Mouse (Mus musculus) T-cell, adult 2 months (primary cell): Measurements from ENCODE around the gene Xpo6.

Source experiments
- DNase-seq: peaks from one replicate; pipeline ENCODE4 v3.0.0; 2022; ENCODE audit warnings: low spot score

Gene Xpo6

GRCm38 (mm10) chr7:126191471-126191870 is 8.8 kb downstream of the Xpo6 start:
- no peak for DNase-seq

GRCm38 (mm10) chr7:126189517-126189916 is 10.8 kb downstream of the Xpo6 start:
- DNase-seq, result no peak

GRCm38 (mm10) chr7:126185999-126186398 is 14.3 kb downstream of the Xpo6 start:
- DNase-seq, result no peak

GRCm38 (mm10) chr7:126183583-126183982 is 16.7 kb downstream of the Xpo6 start:
- no peak for DNase-seq

DNA sequence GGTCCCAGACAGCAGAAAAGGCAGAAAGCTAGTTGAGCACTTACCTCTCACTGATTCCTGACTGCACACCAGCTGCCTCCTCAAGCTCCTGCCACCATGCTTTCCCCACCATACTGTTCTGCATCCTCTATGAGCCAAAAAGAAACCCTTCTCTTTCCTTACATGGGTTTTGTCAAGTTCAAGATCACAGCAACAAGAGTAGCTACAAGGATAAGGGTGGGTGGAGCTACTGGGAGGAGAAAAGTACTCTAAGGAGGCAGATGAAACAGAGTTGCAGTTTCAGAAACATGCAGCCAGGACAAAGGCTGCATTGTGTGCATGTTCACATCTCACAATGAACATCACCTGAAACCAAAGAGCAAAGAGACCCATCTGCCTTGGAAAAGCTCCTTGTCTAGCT is 18.8 kb downstream of the Xpo6 start:
- DNase-seq, result no peak

- peak; percentile 62 for DNase-seq
Measured at GRCm38 (mm10) chr7:126180956-126181355, 19.3 kb downstream of the Xpo6 start.

GRCm38 (mm10) chr7:126178804-126179203 is 21.5 kb downstream of the Xpo6 start:
- peak; percentile 47 for DNase-seq

DNA sequence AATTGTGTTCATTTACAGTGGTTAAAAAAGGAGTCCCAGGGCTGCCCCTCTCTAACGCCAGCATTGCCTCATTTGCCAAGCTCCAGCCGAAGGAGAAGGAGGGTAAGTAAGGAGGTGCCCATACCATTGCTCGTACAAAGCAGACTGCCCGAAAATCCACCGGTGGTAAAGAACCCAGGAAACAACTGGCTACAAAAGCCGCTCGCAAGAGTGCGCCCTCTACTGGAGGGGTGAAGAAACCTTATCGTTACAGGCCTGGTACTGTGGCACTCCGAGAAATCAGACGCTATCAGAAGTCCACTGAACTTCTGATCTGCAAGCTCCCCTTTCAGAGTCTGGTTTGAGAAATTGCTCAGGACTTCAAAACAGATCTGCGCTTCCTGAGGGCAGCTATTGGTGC is 24.3 kb downstream of the Xpo6 start:
- peak; percentile 39 for DNase-seq

DNA sequence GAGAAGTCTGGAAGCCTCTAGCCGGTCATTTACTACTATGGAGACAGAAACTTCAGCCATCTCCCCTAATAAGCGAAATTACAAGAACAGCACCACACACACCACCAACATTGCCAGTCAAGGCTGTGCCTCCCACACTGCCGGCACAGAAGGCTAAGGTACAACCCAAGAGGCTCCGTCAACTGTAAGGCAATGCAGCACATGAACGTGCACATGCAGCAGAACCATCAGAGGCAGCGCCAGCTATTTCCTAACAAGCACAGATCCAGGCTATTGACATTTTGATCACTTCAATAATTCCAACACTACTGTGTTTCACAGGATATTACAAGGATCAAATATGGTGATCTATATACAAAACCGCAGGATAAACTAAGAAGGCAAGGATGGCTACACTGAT is 24.8 kb downstream of the Xpo6 start:
- DNase-seq, result no peak

GRCm38 (mm10) chr7:126174863-126175262 is 25.4 kb downstream of the Xpo6 start:
- DNase-seq, result no peak

- DNase-seq, result no peak
Measured at GRCm38 (mm10) chr7:126172001-126172400, 28.3 kb downstream of the Xpo6 start.

DNA sequence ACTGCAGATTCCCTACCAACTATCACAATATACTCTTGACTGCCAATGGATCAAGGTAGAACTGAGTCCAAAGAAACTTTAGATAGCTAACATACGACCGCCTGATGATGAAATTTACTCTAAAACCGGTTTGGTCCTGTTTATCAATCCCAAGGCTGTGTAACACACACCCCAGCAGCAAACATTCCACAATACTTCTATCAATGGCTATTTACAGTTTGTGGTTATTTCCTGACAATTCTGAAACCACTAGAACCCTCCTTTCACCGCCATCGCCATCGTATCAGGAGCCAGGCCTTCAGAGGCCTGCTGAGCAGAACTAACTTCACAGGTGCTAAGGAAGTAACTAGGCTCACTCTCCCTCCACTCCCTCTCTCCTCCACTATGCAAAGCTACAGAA is 31.7 kb downstream of the Xpo6 start:
- no peak for DNase-seq

DNA sequence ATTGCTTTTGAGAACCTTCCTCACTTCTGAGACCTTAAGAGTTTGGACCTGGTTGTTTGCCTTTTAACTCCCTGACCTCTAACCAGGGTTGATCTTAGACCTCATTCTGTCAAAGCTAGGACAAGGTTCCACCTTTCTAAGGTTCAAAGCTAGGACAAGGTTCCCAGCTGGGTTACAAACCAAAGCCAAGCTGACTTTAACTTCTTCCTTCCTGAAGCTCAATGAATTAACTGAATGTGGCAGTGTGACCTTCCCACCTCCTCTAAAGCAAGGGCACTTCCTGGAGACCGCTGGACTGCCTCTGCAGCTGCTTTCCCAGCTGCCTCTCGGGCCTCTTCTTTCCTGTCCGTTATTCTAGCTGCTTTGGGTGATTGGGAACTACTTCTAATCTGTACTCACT is 32.9 kb downstream of the Xpo6 start:
- no peak for DNase-seq

DNA sequence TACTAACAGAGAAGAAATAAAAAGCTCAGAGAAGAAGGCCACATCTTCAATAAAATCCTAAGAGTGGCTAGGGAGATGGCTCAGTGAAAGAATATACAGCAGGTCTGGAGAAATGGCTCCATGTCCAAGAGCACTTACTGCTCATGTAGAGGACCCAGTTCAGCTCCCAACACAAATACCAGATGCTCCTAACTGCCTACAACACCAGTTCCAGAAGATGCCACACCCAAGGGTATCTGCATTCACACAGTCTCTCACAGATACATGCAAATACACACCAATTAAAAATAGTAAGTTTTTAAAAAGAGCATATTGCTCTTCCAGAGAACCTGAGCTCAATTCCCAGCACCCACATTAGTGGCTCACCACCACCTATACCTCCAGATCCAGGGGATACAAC is 33.7 kb downstream of the Xpo6 start:
- no peak for DNase-seq

DNA sequence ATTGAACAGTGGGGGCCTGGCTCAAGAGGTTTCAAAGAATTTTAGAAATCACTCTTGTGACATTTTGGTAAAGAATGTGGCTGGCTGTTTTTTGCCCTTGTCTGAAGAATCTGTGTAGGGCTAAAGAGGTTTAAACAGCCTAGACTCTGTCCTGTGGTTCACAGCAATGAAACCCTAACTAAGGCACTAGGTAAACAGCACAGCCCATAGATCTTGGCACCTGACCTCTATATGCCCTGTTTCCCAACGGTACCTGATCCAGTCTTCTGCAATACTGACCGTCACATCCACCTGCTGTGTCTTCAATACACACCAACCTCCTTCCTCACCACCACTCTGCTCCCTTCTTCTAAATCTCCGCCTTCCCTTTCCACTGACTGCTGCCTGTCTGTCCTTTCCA is 42.1 kb downstream of the Xpo6 start:
- DNase-seq, result no peak

- DNase-seq, result no peak
Measured at GRCm38 (mm10) chr7:126155746-126156145, 44.6 kb downstream of the Xpo6 start.

DNA sequence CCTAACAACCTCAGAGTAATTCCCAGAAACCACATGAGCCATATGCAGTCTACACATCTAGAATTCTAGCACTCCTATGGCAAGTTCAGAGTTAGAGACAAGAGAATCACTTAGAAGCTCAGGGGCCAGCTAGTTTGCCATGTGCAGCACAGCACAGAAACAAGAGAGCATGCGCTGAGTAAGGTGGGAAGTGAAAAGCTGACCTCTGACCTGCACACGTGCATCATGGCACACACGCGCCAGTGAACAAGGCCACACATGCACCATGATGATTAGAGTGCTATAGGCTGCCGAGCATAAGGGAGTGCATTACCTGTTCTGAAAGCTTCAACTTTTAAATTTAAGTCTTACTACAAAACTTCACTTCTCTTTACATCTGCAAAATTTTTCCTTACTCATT is 45.6 kb downstream of the Xpo6 start:
- DNase-seq, result no peak

GRCm38 (mm10) chr7:126152324-126152723 is 48.0 kb downstream of the Xpo6 start:
- DNase-seq, result no peak

- no peak for DNase-seq
Measured at GRCm38 (mm10) chr7:126146156-126146555, 54.1 kb downstream of the Xpo6 start.

DNA sequence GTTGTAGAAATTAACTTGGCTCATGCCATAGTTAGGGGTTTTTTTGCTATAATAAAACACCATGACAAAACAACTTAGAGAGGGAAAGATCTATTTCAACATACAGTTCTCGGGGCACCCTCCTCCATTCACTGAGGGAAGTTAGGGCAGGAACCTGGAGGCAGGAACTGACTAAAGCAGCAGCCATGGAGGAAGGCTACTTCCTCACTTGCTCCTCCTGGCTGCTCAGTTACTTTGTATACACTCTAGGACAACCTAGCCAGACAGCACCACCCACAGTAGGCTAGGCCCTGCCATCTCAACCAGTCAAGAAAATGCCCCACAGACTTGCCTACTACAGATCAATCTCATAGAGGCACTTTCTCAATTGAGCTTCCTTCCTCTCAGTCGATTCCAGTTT is 55.9 kb downstream of the Xpo6 start:
- DNase-seq, result no peak

DNA sequence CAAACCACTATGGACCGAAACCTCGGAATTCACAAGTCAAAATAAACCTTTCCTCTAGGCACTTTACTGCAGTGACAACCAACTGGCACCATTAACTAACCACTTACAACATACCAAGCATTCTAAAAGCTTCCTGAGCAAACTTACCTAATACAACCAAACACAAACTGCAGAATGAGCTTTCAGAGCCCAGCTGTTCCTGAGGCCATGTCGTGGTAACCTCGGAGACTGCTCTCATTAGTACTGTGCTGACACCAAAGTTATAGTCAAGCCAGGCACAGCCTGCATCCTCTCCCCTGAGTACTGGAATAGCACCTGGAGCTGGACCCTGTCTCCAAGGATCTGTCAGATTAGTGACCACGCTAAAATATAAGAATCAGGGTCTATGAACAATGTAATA is 62.5 kb downstream of the Xpo6 start:
- no peak for DNase-seq

- DNase-seq, result no peak
Measured at GRCm38 (mm10) chr7:126135391-126135790, 64.9 kb downstream of the Xpo6 start.

DNA sequence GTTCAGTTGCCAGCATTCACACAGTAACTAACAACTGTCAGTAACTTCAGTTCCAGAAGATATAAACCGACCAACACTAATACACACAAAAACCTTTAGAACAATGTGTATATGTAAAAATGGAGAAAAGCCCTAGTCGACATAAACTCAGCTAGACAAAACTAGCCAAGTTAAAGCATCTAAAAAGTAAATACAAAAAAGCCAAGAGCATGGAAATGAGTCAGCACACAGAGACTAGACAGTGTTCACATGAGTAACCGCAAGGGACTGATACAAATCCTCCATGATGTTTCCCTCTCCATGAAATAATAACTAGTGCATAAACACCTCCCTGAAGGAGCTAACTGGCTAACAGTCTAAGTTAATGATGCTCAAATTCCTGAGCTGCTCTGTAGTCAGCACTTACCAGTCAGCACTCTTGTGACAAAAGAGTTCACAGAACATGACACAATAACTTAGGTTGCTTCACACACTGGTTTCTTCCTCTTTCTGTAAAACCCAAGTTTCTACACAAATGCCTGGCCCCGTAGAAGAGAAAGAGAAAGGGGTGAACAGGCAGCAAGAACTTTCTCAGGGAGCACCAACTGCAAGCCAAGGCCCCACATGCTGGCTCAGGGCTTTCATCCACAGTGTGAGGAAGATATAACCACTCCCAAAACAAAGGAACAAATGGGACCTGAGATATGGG is 65.5 kb downstream of the Xpo6 start:
- DNase-seq, result no peak

- DNase-seq, result no peak
Measured at GRCm38 (mm10) chr7:126127673-126128072, 72.6 kb downstream of the Xpo6 start.

DNA sequence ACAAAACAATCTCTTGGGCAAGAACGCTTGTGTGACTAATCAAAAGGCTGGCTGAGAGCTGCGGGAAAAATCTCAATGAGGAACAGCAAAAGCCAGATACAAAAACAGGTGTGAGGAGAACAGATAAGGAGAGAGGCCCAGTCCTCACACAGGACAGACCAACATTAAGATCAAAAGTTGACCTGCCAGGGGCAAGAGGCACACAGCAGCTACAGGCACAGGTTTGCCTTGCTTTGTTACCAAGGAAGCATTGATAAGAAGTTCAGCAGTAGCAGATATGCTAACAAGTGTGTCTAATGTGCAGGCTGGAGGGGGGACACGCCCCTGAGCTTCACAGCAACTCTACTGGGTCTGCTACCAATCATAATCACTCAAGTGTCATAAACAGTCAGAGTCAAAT is 73.8 kb downstream of the Xpo6 start:
- no peak for DNase-seq
